Mouse (Mus musculus) CD4-positive helper T cell, adult 2 months (primary cell): ENCODE data around the gene Pptc7.
A peak's percentile ranks its signal among the peaks of the same experiment; 100 is the strongest.

Experiments used
- DNase-seq: peaks from one replicate; pipeline ENCODE4 v3.0.0-alpha.2; 2012; ENCODE audit warnings: low read depth, missing footprints, low spot score

Pptc7 gene

GRCm38 (mm10) chr5:122284183-122285028 lies at the start of gene Pptc7:
Gene Pptc7 (plus strand): TSS chr5:122284365.
- DNase-seq = peak; percentile 93

- peak; percentile 75 for DNase-seq
Observed at GRCm38 (mm10) chr5:122235196-122235836, 48.8 kb upstream of the Pptc7 start.

- no peak for DNase-seq
Observed at GRCm38 (mm10) chr5:122237200-122237599, 47.0 kb upstream of the Pptc7 start.

GRCm38 (mm10) chr5:122239618-122240017 lies 44.5 kb upstream of the Pptc7 start:
- DNase-seq = no peak

- DNase-seq = no peak
Observed at GRCm38 (mm10) chr5:122240521-122240920, 43.6 kb upstream of the Pptc7 start.

- DNase-seq = no peak
Observed at GRCm38 (mm10) chr5:122240989-122241388, 43.2 kb upstream of the Pptc7 start.

- DNase-seq = no peak
Observed at GRCm38 (mm10) chr5:122242521-122243123, 41.5 kb upstream of the Pptc7 start.

- DNase-seq = no peak
Observed at GRCm38 (mm10) chr5:122243781-122244523, 40.2 kb upstream of the Pptc7 start.

GRCm38 (mm10) chr5:122245186-122245585 lies 39.0 kb upstream of the Pptc7 start:
- no peak for DNase-seq

- no peak for DNase-seq
Observed at GRCm38 (mm10) chr5:122246547-122247167, 37.5 kb upstream of the Pptc7 start.

GRCm38 (mm10) chr5:122247529-122247928 lies 36.6 kb upstream of the Pptc7 start:
- DNase-seq = no peak

GRCm38 (mm10) chr5:122247934-122248333 lies 36.2 kb upstream of the Pptc7 start:
- DNase-seq = no peak

- DNase-seq = no peak
Observed at GRCm38 (mm10) chr5:122249281-122249680, 34.9 kb upstream of the Pptc7 start.

- no peak for DNase-seq
Observed at GRCm38 (mm10) chr5:122251895-122252606, 32.1 kb upstream of the Pptc7 start.

- peak; percentile 41 for DNase-seq
Observed at GRCm38 (mm10) chr5:122258027-122258741, 26.0 kb upstream of the Pptc7 start.

- peak; percentile 71 for DNase-seq
Observed at GRCm38 (mm10) chr5:122262104-122262503, 22.1 kb upstream of the Pptc7 start.

- peak; percentile 94 for DNase-seq
Observed at GRCm38 (mm10) chr5:122263933-122264905, 19.9 kb upstream of the Pptc7 start, which contains the start of gene Tctn1. Gene Tctn1 (minus strand): TSS chr5:122264460.

GRCm38 (mm10) chr5:122265187-122265586 lies 19.0 kb upstream of the Pptc7 start:
- DNase-seq = peak; percentile 58

GRCm38 (mm10) chr5:122265942-122266341 lies 18.2 kb upstream of the Pptc7 start:
- DNase-seq = no peak
